Comparison of ENCODE assay signal across 27 mouse cellular contexts in the genomic region with DNA sequence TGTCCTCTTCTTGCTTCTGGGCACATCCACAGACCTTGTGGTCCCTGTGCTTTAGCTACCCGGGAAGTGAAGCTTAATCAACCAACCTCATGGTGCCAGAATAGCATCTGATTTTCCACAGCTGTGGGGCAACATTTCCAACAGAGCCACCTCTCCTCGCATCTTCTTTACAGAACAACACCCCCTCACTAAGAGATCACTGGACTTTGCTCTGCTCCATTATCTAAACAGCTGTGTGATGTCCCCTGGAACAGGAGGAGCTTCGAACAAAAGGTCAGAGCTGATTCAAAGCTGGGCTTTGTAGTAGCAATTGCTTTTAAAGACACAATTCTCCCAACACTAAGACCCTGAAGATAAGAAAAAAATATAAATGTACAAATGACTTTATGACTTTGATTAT.
A peak's percentile ranks its signal among the peaks of the same experiment; 100 is the strongest.
DNase-seq lines count a peak whose midpoint lies in the region; ATAC-seq and TF ChIP-seq lines count a peak whose summit lies in the region.
"Had no signal": no experiment of that assay in that cellular context is flagged by ENCODE, and none has a peak within 500 bp of the region (broad histone marks: within the 10 kb centered on the region; RNA-seq: fewer than 3 reads in every experiment).

No protein-coding gene starts in this region.

- TF ChIP-seq CTCF in kidney, postnatal 0 days (IDR thresholded peaks at IDR 0.05; ENCODE audit: low read depth): no peak
- TF ChIP-seq CTCF in lung, embryonic 14.5 days (IDR thresholded peaks at IDR 0.05; ENCODE audit: low read depth): no peak
- no peak for TF ChIP-seq CTCF in brain, embryonic 14.5 days (IDR thresholded peaks at IDR 0.05; ENCODE audit: borderline replicate concordance, extremely low read depth, insufficient read depth, insufficient read length)

- no peaks in the 10 kb centered on the region for H3K9me3 ChIP-seq in kidney, postnatal 0 days (replicated peaks; ENCODE audit: low read length)
- H3K9me3 ChIP-seq in liver, embryonic 16.5 days (replicated peaks; ENCODE audit: control insufficient read depth, low read length): no peaks in the 10 kb centered on the region
- H3K9me3 ChIP-seq in liver, embryonic 11.5 days (ENCODE audit: control insufficient read depth, low read length): no peaks in the 10 kb centered on the region
- no peaks in the 10 kb centered on the region for H3K9me3 ChIP-seq in lung, embryonic 14.5 days (ENCODE audit: low read depth, low read length)
- H3K9me3 ChIP-seq: embryonic facial prominence, embryonic 13.5 days; embryonic facial prominence, embryonic 15.5 days; forebrain, embryonic 10.5 days; forebrain, embryonic 12.5 days; G1E had no signal

- H3K4me3 ChIP-seq in kidney, postnatal 0 days (replicated peaks; ENCODE audit: low read depth, low read length): no peak overlapping the region
- H3K4me3 ChIP-seq in liver, embryonic 16.5 days (ENCODE audit: low read depth, low read length): no peak overlapping the region
- H3K4me3 ChIP-seq in liver, embryonic 11.5 days (ENCODE audit: low read depth, low read length): no peak overlapping the region
- H3K4me3 ChIP-seq in lung, embryonic 14.5 days (ENCODE audit: low read depth, low read length): no peak overlapping the region
- H3K4me3 ChIP-seq: embryonic facial prominence, embryonic 13.5 days; embryonic facial prominence, embryonic 15.5 days; erythroblast, embryonic 14.5 days; forebrain, embryonic 10.5 days; forebrain, embryonic 12.5 days had no signal

- H3K9ac ChIP-seq in kidney, postnatal 0 days (ENCODE audit: low read depth, low read length): no peak overlapping the region
- no peak overlapping the region for H3K9ac ChIP-seq in liver, embryonic 16.5 days (ENCODE audit: low read depth, low read length)
- H3K9ac ChIP-seq in liver, embryonic 11.5 days (ENCODE audit: low read depth, low read length): no peak overlapping the region
- H3K9ac ChIP-seq in lung, embryonic 14.5 days: no peak overlapping the region
- H3K9ac ChIP-seq: embryonic facial prominence, embryonic 13.5 days; embryonic facial prominence, embryonic 15.5 days; forebrain, embryonic 12.5 days had no signal

- no peak for TF ChIP-seq POLR2A in brain, embryonic 14.5 days (IDR thresholded peaks at IDR 0.05; ENCODE audit: borderline replicate concordance, extremely low read depth, insufficient read depth, insufficient read length, poor library complexity, severe bottlenecking)

- ATAC-seq in kidney, postnatal 0 days (replicated peaks; ENCODE audit: low FRiP score, low read depth): no peak
- ATAC-seq in liver, embryonic 16.5 days (ENCODE audit: low read depth): peak; percentile 32; the same call in 1 of the 2 replicates
- ATAC-seq in liver, embryonic 11.5 days (replicated peaks; ENCODE audit: low FRiP score): no peak
- ATAC-seq in lung, embryonic 14.5 days (ENCODE audit: insufficient read depth): no peak
- ATAC-seq: CD4-positive, CD25-positive, alpha-beta regulatory T cell, adult 4 months; forebrain, embryonic 14.5 days; forebrain, embryonic 16.5 days had no signal

- H3K27me3 ChIP-seq in kidney, postnatal 0 days (ENCODE audit: insufficient read depth, low read length): no peaks in the 10 kb centered on the region
- no peaks in the 10 kb centered on the region for H3K27me3 ChIP-seq in liver, embryonic 16.5 days (ENCODE audit: control insufficient read depth, insufficient read depth, low read depth, low read length)
- no peaks in the 10 kb centered on the region for H3K27me3 ChIP-seq in liver, embryonic 11.5 days (replicated peaks; ENCODE audit: control insufficient read depth, insufficient read depth, low read length)
- H3K27me3 ChIP-seq in lung, embryonic 14.5 days (ENCODE audit: insufficient read depth, low read length): no peaks in the 10 kb centered on the region
- H3K27me3 ChIP-seq: CH12.LX; embryonic facial prominence, embryonic 13.5 days; embryonic facial prominence, embryonic 15.5 days; forebrain, embryonic 12.5 days had no signal

- H3K4me2 ChIP-seq in kidney, postnatal 0 days (ENCODE audit: low read length): no peak overlapping the region
- H3K4me2 ChIP-seq in liver, embryonic 16.5 days (ENCODE audit: low read depth, low read length): no peak overlapping the region
- H3K4me2 ChIP-seq in liver, embryonic 11.5 days: no peak overlapping the region
- no peak overlapping the region for H3K4me2 ChIP-seq in lung, embryonic 14.5 days
- H3K4me2 ChIP-seq: embryonic facial prominence, embryonic 13.5 days; embryonic facial prominence, embryonic 15.5 days; forebrain, embryonic 12.5 days had no signal

- H3K4me1 ChIP-seq in kidney, postnatal 0 days (replicated peaks; ENCODE audit: insufficient read depth, low read length): no peaks in the 10 kb centered on the region
- no peaks in the 10 kb centered on the region for H3K4me1 ChIP-seq in liver, embryonic 16.5 days (ENCODE audit: control insufficient read depth, low read depth, low read length)
- no peaks in the 10 kb centered on the region for H3K4me1 ChIP-seq in liver, embryonic 11.5 days (replicated peaks; ENCODE audit: control insufficient read depth, insufficient read depth, low read length)
- peaks cover 7% of the 10 kb centered on the region; the same call in 1 of the 2 replicates for H3K4me1 ChIP-seq in lung, embryonic 14.5 days (ENCODE audit: insufficient read depth)
- H3K4me1 ChIP-seq: embryonic facial prominence, embryonic 13.5 days; embryonic facial prominence, embryonic 15.5 days had no signal

- peak; percentile 22 for DNase-seq in kidney, postnatal 0 days (ENCODE audit: low spot score)
- no peak for DNase-seq in kidney, adult 9 months
- no peak for DNase-seq in liver, embryonic 11.5 days (ENCODE audit: low spot score)
- DNase-seq in lung, embryonic 14.5 days: peak; percentile 42
- no peak for DNase-seq in lung, postnatal 36 days
- peak; percentile 22 for DNase-seq in brain, embryonic 14.5 days (ENCODE audit: low read depth)
- DNase-seq in embryo, embryonic 9.5 days (ENCODE audit: extremely low spot score): no peak
- DNase-seq: adrenal gland, adult 2 months; adrenal gland, postnatal 10 days; adrenal gland, postnatal 25 days; B cell, adult 2 months; cerebellum, adult 11-12 months; cerebellum, adult 2 months; cerebellum, adult 9-10 months; cerebellum, postnatal 10 days; cerebellum, postnatal 25 days had no signal

- 35% methylated on average over 3 of the region's 3 CpGs for WGBS in kidney, postnatal 0 days
- WGBS in liver, embryonic 16.5 days (ENCODE audit: insufficient replicate concordance): 34% methylated on average over 3 of the region's 3 CpGs
- 49% methylated on average over 3 of the region's 3 CpGs for WGBS in liver, embryonic 11.5 days
- 37% methylated on average over 3 of the region's 3 CpGs for WGBS in lung, embryonic 14.5 days

- H3K36me3 ChIP-seq in kidney, postnatal 0 days (ENCODE audit: insufficient read depth, low read length): no peaks in the 10 kb centered on the region
- H3K36me3 ChIP-seq in liver, embryonic 16.5 days (ENCODE audit: control insufficient read depth, insufficient read depth): no peaks in the 10 kb centered on the region
- H3K36me3 ChIP-seq in liver, embryonic 11.5 days (ENCODE audit: control insufficient read depth, insufficient read depth, low read length): no peaks in the 10 kb centered on the region
- no peaks in the 10 kb centered on the region for H3K36me3 ChIP-seq in lung, embryonic 14.5 days (ENCODE audit: insufficient read depth)
- H3K36me3 ChIP-seq: embryonic facial prominence, embryonic 13.5 days; embryonic facial prominence, embryonic 15.5 days; forebrain, embryonic 10.5 days; forebrain, embryonic 12.5 days; G1E had no signal

- no peak overlapping the region for H3K27ac ChIP-seq in kidney, postnatal 0 days
- no peak overlapping the region for H3K27ac ChIP-seq in liver, embryonic 16.5 days (ENCODE audit: low read length)
- no peak overlapping the region for H3K27ac ChIP-seq in liver, embryonic 11.5 days (ENCODE audit: low read depth, low read length)
- H3K27ac ChIP-seq in lung, embryonic 14.5 days (ENCODE audit: low read depth): no peak overlapping the region
- H3K27ac ChIP-seq: embryonic facial prominence, embryonic 13.5 days; embryonic facial prominence, embryonic 15.5 days; forebrain, embryonic 10.5 days; forebrain, embryonic 12.5 days had no signal

Comparison
In these comparisons a context has a peak if more than half of its experiments do, and no peak if none do; other contexts are left out.
1. DNase-seq: peak in kidney, postnatal 0 days (single experiment), lung, embryonic 14.5 days (single experiment) and brain, embryonic 14.5 days (single experiment); none in kidney, adult 9 months (single experiment), liver, embryonic 11.5 days (single experiment), lung, postnatal 36 days (single experiment) and embryo, embryonic 9.5 days (single experiment).